Mouse (Mus musculus) layer of hippocampus, adult 11-12 months (tissue): ENCODE data around the gene Robo1.
A peak's percentile ranks its signal among the peaks of the same experiment; 100 is the strongest.

Experiments used
- DNase-seq: peaks from one replicate; pipeline ENCODE4 v3.0.0; 2022; ENCODE audit warnings: low spot score

The Robo1 gene

GRCm38 (mm10) chr16:73004601-73005000 is 696.5 kb downstream of the Robo1 start:
- no peak for DNase-seq

DNA sequence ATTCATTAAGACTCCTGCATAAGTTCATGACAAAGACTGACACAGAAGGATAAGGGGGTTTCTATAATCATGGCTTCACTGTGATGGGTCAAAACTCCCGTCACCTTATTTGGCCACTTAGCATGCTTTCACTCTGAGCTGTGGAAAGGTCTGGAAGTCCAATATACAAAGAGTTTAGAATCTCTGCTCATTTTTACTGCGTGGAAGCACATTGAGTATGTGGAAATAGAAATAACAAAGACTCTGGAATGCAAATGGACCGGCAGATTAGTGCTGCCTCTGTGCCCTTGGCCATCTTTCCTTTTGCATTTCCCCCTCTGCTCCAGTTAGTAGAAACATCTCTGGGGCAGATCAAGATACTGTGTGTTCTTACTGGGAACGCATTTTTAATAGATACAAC is 697.7 kb downstream of the Robo1 start:
- no peak for DNase-seq

- DNase-seq: no peak
Measured at GRCm38 (mm10) chr16:73007434-73007833, 699.3 kb downstream of the Robo1 start.

GRCm38 (mm10) chr16:73011313-73011712 is 703.2 kb downstream of the Robo1 start:
- DNase-seq: no peak

- DNase-seq: no peak
Measured at GRCm38 (mm10) chr16:73012926-73013325, 704.8 kb downstream of the Robo1 start.

- DNase-seq: no peak
Measured at GRCm38 (mm10) chr16:73014544-73014943, 706.4 kb downstream of the Robo1 start.

DNA sequence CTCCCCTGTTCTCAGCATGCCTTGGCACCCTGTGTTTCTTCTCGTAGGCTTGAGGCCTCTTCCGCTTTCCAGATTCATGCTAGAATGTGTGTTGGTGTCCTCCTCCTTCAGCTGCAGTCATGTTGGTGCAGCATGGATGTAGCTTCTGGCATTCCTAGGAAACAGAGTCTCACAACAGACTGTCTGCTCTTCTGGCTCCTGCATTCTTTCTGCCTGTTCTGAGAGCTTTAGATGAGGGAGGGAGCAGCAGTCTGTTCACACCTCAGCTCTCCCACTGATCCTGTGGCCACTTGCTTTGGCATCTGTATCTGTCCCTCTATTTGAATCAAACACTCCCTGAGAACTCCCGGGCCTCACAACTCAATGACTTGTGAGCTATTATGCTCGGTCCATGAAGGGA is 707.9 kb downstream of the Robo1 start:
- DNase-seq: no peak

DNA sequence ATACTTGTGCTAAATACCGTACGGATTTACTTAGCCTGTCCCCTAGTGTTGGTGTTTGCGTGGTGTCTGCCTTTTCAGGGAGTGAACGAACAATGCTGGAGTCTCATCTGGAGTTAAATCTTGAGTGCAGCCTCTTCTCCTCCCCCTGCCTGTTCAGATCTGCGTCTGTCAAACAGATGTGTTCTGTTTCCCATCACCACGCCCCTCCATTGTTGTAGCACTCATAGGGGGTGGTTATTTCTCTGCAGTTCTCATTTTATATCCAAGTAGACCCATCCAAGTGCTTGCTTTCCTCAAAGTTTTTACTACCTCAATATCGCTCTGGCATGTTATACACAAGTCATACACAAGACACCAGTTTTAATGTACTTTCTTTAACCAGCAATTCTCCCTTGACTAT is 708.7 kb downstream of the Robo1 start:
- DNase-seq: no peak

- no peak for DNase-seq
Measured at GRCm38 (mm10) chr16:73024326-73024725, 716.2 kb downstream of the Robo1 start.

GRCm38 (mm10) chr16:73027692-73028091 is 719.6 kb downstream of the Robo1 start:
- DNase-seq: no peak

DNA sequence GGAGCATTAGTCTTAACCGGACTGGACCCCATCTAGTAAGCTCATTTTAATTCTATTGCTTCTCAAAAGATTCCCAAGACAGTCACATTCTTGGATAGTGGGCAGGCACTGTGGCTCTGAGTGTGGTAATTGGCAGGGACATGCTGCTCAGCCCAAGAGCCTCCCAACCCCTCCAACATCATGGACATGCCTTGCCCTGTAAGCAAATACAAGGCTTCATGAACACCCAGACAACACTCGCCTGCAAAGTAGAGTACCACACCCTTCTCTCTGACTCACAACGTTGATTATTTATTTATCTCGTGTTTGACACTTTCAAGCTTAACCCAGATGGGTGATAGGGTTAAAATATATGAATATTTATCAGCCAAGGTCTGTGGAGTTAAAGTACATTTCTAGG is 722.9 kb downstream of the Robo1 start:
- DNase-seq: no peak

GRCm38 (mm10) chr16:73035210-73035985 is 727.3 kb downstream of the Robo1 start:
- DNase-seq: peak; percentile 33

DNA sequence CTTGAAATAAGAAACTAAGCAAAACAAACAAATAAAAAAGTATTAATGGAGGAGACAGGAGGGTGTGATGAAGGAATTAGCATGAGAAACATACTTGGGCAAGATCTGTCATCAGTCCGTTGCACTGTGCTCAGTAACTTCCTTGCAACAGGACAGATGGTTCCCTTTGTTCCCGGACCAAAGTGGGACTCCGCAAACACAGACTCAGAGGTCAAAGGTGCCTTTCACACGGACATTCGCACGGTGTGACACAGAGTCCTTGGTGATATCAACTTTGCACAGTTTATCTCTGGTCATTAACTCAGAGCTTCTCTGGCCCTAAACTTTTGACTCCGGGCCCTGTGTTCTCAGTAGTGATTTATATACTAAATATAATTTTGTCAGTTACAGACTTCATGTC is 730.4 kb downstream of the Robo1 start:
- DNase-seq: no peak

DNA sequence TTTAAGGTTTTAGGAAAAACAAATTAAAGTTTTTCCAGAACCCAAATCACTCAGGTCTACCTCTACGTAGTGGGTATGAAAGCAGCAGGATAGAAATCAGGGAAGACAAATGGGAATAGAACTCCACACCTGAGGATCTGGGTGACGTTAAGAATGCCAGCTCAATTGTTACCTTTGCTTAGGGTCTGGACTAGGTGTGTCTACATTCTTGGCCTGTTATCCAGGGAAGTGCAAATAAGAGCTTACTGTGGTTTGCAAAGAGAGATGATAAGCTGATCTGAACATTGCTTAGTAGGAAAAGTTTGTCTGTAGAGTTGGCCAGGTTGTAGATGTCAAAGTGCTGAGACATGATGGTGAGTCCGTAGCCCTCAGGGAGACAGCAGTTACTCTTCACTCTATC is 754.4 kb downstream of the Robo1 start:
- no peak for DNase-seq

GRCm38 (mm10) chr16:73067782-73068181 is 759.7 kb downstream of the Robo1 start:
- DNase-seq: no peak

- no peak for DNase-seq
Measured at GRCm38 (mm10) chr16:73072047-73072446, 763.9 kb downstream of the Robo1 start.

DNA sequence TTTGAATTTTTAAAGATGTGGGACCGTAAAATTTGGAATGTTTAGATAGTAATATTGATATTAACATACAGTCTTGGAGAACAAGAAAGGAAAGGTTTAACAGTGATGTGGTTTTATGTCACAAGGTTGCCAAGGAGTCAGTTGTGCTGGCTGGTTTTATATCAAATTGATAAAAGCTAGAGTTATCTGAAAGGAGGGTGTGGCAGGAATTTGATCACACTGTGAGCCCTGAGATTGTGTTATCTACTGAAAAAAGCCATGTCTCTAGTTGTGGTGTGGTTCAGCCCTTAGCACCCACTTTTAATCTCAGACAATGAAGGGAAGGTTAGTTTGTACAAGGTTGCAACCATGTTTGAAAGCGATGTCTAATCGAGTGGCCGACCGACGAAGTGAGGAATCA is 764.8 kb downstream of the Robo1 start:
- DNase-seq: no peak

DNA sequence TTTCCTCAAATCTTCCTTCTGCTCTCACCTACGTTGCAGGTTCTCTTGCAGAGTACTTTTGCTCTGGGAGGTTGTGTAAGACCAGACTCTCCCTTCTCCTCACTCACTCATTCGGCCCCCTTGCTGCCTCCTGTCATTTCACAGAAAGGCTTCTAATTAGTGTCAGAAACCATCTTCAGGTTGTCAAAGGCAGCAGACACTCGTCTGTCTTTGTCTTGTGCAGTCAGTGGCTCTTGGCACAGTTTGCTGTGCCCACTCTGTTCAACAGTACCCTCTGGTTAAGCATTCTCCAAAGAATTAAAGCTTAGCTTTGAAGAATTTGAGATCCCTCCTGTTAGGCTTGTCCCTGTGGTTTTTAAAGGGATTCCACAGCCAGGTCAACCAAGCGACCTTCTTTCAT is 774.3 kb downstream of the Robo1 start:
- no peak for DNase-seq

GRCm38 (mm10) chr16:73083077-73083476 is 775.0 kb downstream of the Robo1 start:
- DNase-seq: no peak
